Mouse (Mus musculus): Measurements from ENCODE around the gene Cep152. TPM values are rescaled to one million over a fixed set of nuclear protein-coding genes. Genes with fewer than 3 reads are reported as not detected.
A peak's percentile ranks its signal among the peaks of the same experiment; 100 is the strongest.

The Cep152 gene
- total RNA-seq, 2 experiments from 2014 or later: 2.3 to 2.4 TPM

DNA sequence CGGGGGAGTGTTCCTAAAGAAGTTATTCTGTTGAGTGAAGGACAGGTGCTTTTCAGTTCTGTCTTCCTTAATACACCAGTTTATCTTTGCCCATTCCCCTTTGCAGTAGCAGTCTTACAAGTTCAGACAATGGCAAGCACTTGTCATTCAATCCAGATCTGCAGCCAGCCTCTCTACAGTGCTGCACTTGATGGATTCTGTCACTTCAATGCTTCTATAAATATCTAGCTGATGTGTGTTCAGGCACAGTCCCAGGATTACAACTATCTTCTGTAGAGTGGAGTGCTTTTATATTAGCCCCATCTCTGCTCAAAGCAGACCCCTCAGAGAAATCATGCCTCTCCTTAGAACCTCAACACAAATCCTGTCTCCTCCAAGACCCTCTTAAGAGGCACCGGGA is 5.1 kb upstream of the Cep152 start:
- DNase-seq: no peak
- intact Hi-C loops (cut with DNase I): no loop called here

DNA sequence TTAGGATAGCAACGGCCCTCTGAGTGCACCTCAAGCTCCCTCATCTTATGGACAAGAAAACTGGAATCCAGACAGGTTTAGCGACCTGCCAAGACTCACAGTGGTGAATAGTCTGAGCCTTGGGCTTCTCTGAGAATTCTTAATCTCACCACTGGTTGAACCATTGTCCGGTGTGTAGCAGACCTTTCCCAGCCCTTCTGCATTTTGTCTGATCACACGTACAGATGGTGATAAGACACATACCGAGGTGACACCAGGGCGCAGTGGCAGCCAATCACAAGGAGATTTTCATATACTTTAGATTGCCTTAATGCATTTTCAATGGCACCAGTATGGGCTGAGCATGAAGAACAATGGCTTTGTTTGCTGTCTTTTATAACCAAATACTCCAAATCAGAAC is 3.6 kb upstream of the Cep152 start:
- intact Hi-C loops (cut with DNase I): no loop called here
- no peak for DNase-seq

DNA sequence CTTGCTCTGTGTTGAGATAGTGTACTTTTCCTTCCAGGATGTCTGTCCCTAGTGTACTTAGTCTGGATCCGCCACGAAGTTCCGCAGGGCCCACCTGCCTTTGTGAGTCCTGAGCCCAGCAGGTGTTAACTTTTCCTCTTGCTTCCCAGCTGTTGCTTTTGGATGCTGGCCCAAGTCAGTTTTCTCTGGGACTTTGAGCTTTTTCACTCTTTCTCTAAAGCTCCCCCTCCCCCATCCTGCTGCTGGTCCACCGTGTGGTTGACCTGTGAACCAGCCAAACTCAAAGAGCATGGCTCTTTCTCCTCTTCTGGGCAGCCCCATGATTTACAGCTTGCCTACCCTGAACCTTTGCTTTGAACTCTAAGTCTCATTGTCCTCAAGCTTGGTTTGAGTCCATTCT is 1.6 kb upstream of the Cep152 start:
- no peak for DNase-seq
- intact Hi-C loops (cut with DNase I): no loop called here

DNA sequence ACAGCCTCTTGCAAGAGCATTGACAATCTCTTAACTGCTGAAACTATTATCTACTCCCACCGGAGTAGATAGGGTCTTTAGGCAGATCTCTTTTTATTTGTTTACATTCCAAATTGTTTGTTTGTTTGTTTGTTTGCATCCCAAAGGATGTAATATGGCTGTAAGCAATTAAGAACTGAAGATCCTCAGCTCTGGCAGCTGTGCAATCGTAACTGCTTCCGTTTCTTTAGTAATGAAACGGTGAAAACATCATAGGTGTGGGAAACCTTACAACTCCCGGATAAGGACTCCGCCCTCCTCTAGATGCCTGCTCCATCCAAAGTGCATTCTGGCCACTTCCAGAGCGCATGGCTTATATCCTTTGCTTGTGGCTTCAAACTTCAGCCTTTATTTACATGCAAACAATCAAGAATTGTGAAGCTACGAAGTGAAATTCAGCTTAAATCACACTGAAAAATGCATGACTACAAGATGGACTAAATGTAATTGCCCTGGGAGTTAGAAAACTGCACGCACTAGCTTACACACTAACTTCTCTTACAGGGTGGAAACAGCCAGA is 707 bp downstream of the Cep152 start:
- intact Hi-C loops (cut with DNase I): no loop called here

DNA sequence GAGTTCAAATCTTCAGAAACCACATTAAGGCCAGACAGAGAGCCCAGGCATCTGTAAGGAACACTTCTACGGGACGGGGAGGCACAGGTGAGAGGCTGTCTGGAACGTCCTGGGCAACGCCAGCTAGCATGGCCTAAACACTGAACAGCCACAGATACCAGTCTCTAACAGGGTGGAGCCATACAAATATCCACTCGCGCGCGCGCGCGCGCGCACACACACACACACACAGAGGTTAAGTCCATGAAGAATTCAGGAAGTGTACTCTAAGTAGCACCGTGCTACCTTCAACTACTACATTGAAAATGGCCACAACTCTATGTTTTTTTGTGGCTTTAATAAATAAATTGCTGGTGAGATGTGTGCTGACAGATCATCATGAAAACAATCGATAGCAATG is 1.7 kb downstream of the Cep152 start:
- intact Hi-C loops (cut with DNase I): no loop called here
- no peak for DNase-seq

More for the DNA sequence above, 707 bp downstream of the Cep152 start:
- no peak for DNase-seq

DNA sequence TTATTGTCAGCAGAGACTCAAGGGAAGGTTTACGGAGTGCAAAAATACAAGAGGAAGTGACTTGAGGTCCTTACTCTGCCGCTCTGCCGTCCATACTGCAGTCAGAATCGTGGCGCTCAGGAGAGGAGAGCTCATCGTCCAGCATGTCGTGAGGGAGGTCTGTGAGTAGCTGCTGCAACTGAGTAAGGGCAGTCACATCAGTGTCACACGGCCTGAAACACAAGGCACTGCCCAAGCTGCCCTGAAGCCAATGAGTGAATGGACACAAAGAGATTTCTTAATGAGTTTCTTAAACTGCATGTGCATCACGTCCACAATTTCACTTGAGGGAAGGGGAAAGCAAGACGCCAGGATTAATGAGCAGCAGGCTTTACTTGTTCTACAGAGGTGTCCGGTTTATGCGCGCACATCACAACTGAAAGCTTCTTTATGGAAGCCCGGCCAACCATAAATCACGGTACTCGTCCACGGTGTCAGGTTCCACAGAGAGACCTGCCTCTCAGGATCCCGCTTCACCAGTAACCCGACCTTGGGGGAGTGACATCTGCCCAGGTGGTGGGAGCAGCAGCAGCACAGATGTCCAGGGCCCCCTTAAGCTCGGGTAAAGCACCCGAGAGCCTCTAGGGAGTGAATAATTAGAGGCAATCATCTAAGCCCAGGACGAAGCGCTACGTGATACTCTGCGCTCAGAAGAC is 4.6 kb downstream of the Cep152 start:
- intact Hi-C loops (cut with DNase I): no loop called here
- DNase-seq: no peak

DNA sequence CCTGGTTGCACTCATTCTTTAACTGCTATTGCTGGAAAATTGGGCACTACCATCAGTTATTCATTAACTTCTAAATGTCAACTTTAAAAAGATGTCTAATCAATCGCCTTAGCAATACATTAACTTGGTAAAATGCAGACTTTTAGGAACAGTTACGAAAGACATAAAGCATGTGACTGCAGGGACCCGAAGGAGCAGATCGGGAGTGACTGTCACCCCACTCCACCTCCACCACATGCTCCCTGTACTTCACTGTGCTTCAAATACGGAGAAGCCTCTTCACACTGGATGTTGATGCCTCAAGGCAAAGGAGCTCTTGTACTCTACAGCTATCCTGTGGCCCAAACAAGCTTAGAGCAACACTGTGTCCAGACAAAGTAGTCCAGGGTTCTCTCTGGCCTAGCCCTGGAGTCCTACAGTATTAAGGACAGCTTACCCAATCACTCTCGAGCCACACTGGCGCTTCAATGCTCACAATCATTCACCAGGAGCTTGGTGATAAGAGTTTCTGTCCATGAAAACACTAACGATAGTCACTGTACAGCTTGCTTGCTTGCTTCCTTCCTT is 9.0 kb downstream of the Cep152 start:
- DNase-seq: no peak
- intact Hi-C loops (cut with DNase I): no loop called here

DNA sequence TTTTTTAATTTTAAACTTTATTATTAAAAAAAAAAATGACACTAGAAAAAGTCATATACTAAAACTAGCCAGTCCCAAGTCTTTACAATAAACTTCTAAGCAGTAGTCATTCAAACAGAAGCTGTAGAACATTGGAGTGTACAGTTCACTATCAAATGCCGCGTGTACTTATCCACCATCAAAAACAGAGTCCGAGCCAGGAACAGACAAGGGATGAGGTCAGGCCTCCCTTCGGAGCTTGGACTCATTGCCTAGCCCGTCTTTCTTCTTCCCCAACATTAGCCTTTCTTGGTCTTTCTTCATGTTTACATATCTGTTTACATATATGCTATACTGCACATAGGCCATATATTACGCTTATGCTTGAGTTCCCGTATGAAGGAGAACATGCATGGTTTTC is 9.5 kb downstream of the Cep152 start:
- intact Hi-C loops (cut with DNase I): no loop called here
- no peak for DNase-seq

DNA sequence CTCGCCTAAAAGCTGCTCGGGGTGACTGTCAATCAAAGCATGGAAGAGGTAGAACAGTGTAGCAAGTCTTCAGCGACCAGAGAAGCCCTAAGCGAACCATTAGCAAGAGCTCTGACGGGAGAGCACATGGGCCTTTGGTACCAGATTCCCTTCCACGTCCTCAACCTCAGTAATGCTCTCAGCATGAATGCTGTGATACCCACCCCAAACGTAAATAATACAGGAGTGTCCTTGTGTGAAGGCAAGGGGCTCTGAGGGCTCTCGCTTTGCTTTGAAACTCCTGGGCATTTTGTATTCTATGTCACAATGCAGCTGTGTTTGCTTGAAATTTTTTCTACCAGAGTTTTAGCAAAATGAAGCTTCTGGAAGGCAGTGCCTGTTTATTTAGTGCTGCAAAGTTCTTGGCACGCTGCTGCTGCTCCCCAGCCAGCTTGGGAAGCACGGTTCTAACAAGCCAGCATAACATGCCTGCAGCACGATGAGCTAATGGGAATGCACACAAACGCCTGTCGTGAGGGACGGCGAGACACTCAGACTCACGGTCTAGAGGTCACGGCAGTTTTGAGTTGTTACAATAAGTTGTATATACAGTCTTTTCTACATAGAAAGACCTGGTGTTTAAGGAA is 18.6 kb downstream of the Cep152 start:
- intact Hi-C loops (cut with DNase I): no loop called here
- DNase-seq: peak; percentile 61 to 63

DNA sequence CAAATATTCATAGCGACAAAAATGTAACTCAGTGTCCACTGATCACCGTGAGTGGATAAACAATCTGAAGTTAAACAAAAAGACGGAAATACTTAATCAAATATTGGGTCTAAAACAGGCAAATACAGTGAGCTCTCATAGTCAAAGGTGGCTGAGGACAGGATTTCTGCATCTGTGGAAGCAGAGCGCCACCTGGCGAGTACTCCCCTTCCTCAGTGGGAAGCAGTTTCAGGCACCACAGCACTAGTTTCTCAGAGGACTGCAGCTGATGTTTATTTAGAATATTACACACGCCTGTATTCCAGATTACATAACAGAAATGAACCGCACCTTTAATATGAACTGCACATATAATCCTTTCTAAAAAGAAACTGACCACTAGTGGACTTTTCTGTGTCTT is 20.3 kb downstream of the Cep152 start:
- intact Hi-C loops (cut with DNase I): loop anchor here (1.0 to 2.0 kb wide), 2 partner anchors 270 to 340 kb away; no protein-coding TSS in a partner anchor
- peak; percentile 79 to 83 for DNase-seq

DNA sequence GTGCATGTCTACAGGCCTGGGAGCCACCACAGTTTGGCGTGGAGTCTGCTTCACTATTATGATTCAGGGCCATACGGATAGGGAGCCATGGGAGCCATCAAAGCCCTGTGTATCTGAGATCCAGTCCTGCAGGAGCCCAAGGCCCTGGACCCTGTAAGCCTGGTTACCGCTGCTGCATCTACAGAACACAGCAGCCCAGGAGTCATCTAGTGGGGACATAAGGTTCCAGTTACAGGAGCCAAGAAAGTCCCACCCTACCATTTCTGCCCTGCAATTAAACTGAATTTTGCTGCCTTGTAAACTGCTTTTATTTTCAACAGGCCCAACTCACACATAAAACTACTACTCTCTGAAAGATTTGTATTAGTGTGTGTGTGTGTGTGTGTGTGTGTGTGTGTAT is 21.9 kb downstream of the Cep152 start:
- no peak for DNase-seq
- intact Hi-C loops (cut with DNase I): no loop called here

DNA sequence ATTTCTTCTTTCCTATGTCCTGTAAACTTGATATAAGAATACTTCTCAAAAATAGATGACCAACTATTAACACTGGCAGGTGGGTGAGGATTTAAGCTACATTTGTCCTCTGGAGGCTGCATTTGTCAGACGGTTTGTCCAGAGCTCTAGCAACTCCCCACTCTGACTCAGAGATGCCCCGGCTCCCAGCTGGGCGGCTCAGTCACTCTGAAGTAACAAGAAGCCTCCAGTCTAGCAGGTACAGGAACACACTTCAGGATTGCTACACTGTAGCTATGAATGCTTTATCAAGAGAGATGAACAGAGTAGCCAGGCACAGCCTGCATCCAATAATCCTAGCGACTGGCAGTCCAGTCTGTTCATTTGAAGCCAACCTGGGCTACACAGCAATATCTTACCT is 26.0 kb downstream of the Cep152 start:
- no peak for DNase-seq
- intact Hi-C loops (cut with DNase I): loop anchor here (5.0 to 10.0 kb wide), 2 partner anchors 94 to 217 kb away; partner anchors contain the start of genes Fbn1 and Gm9913

DNA sequence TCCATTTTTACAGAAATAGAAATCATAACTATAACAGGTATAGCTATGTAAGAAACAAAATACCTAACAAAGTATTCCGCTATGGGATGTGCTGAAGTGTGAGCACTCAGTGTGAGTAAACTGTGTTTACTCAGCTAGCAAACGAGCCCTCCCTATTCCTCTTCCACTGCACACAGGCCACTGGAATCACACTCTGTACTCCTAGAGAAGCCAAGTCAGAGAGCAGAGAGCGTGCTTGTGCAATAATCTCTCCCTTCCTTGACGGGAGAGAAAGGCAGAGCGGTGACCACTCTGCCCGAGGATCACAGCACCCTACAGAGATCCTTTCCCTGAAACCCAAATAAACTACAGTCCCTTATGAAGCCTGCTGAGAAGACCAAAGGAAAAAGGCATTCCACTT is 26.7 kb downstream of the Cep152 start:
- intact Hi-C loops (cut with DNase I): loop anchor here (5.0 to 10.0 kb wide), 2 partner anchors 93 to 216 kb away; partner anchors contain the start of genes Fbn1 and Gm9913
- no peak for DNase-seq

DNA sequence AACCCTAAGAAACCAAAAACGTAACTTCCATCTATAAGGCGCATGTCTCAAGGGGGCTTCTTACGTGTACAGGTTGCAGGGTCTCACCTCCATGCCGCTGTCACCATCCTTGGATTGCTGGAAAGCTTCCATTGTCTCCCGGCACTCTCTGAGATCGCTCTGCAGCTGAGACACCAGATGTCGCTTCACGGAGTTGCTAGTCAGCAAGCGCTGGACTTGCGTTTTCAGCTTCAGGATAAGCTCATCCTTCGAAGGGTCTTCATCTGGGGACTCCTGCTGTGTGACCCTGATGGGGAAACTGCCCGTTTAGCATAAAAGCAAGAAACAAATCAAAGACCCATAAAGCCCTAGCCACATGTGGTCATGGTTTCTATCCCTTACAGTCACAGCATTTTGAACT is 30.1 kb downstream of the Cep152 start:
- intact Hi-C loops (cut with DNase I): loop anchor here (5.0 to 10.0 kb wide), 2 partner anchors 90 to 212 kb away; partner anchors contain the start of genes Fbn1 and Gm9913

DNA sequence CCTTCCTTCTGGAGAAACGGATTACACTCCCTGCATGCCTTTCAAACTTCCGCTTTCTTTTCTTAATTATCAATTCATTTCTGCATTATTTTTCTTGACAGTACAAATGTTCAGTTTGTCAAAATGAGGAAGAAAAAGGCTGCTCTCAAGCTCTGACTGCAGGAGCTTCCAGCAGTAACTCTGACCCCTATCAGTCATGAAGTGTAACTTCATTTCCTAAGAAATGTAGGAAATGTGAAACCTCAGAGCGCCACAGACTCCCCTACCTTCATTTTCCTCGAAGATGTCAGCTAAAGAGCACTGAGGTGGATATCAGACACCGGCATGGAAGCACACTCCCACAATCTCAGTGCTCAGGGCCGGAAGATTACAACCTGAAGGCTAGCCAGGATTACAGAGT is 30.8 kb downstream of the Cep152 start:
- DNase-seq: no peak
- intact Hi-C loops (cut with DNase I): loop anchor here (10.0 kb wide), 1 partner anchor 89 kb away; the partner anchor contains the start of genes Fbn1 and Gm9913

More for the DNA sequence above, 30.1 kb downstream of the Cep152 start:
- no peak for DNase-seq

DNA sequence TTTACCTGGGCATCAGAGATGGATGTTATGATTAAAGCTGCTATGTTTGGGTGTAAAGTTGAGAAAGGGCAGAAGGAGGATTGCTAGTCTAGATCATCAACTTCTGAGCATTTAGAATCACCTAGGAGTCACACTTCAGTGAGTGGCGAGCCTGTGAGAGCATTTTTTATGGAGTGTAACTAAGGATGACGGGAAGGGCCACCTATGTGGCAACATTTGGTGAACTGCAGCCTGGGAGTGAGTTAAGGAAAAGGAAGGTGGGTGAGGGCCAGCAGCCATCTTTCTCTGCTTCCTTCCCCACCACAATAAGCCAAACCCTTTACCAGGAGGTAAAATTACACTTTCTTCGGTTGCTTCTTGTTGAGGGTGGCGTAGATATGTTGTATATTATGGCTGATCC is 33.0 kb downstream of the Cep152 start:
- no peak for DNase-seq
- intact Hi-C loops (cut with DNase I): loop anchor here (10.0 kb wide), 1 partner anchor 87 kb away; the partner anchor contains the start of genes Fbn1 and Gm9913

DNA sequence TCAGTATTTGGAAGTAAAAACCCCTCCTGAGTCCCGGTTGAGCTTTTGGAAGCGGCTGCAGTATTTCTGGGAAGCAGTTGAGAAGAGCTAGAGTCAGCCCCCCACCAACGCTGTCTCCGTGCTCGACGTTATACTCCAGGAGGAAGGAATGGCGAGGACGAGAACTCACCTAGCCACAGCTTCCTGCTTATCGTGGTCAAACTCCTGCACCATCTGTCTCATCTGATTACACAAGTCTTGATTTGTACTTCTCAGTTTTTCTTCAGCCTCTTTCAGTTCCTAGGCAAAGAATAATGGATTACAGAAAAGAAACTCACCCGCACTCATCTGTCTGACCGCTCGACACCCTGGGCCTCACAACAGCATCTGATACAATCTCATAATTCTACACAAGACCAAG is 35.6 kb downstream of the Cep152 start:
- DNase-seq: no peak
- intact Hi-C loops (cut with DNase I): no loop called here

DNA sequence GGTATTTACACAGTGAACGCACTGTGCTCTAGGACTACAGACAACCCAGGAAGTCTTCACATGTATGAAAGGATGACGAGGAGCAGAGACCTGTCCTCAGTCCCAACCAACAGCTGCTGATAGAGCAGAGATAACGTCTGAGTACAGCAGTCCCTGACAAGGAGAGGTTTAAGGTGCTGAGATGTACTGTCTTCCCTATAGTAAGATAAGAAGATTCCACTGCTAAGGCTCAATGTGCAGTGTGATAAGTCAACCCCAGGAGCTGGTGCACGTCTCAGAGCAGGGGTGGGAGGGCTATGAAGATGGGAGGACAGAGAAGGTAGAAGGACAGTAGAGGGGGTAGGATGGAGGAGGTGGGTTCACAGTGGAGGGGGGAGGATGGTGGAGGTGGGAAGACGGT is 43.8 kb downstream of the Cep152 start:
- intact Hi-C loops (cut with DNase I): no loop called here
- DNase-seq: no peak

DNA sequence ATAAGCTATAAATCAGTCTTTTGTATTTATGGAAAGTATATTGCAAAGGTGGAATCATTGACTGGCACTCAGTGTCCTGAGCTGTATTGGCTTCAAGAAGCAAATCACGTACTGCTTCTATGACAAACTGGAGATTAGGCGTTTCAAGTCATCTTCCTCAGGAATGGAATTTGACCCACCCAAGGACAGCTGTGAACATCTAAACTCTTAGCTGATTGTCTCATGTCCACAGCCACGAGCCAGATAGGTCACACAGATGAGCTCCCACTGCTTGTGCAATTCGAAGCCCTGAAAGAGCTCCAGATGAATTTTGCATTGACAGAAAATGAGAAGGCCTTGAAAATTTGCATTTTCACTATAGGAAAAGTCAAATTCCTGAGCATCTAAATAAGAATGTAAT is 47.2 kb downstream of the Cep152 start:
- peak in 1 of 2 experiments; percentile 17 for DNase-seq
- intact Hi-C loops (cut with DNase I): no loop called here

DNA sequence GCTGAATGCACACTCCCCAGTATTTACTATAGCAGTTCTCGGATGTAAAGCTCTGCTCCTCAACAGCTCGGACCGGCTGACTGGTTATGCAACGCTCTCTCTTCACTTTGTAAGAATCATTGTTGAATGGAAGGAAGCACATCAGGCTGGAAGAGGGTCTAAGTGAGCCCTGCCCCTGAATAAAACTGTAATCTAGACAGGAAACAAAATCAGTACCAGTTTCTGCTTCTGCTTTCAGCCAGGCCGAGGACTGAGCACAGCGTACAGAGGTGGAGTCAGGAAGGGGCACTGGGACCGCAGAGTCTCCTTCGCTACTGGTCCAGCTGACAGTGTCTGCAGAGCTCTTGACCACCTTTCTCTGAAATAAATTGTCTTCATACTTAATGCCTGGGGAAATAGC is 48.4 kb downstream of the Cep152 start:
- intact Hi-C loops (cut with DNase I): no loop called here
- DNase-seq: no peak

DNA sequence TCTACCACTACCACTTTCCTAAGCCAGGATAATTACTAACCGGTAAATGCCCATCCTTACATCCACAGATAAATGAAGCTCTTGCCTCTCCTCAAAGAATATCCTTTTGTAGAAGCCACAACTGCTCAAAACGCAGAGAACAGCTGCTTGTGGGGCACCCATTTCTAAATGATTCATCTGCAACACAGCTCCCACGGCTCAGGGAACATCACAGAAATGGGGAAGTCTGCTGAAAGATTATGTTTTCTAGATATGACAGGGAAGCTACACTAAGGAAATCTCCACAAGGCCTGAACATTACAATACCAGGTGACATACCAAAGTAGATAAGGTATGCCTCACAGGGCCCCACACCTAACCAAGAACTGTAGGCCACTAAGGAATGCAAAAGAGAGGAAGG is 49.1 kb downstream of the Cep152 start:
- no peak for DNase-seq
- intact Hi-C loops (cut with DNase I): no loop called here

All from heart, postnatal 10 days (tissue).